Mouse (Mus musculus): ENCODE data around the gene Barhl1.

DNA sequence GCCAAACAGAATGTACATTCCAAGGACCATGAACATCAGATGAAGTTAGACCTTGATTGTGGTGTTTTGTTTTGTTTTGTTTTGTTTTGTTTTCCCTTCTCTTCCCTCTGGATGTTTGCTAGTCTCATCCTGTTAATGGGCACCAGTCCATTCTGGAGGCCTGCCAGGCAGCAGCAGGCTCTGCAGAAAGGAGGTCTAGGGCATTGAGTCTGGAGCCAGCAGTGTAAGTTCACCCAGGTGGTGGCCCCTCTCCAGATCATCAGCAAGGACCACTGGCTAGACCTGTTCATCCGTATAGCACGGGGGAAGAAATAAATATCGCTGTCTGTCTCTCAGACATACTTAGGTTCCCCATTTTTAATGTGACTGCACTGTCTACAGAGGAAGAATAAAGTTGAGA lies 35.2 kb downstream of the Barhl1 start:
- TF ChIP-seq CTCF (IDR thresholded peaks at IDR 0.05; ENCODE audit: extremely low read depth, insufficient read depth, insufficient read length, insufficient replicate concordance), result no peak
- TF ChIP-seq POLR2A (IDR thresholded peaks at IDR 0.05; ENCODE audit: low read depth, low read length), result no peak
